Mouse (Mus musculus) forebrain, embryonic 16.5 days (tissue): ENCODE measurements around the gene Slc15a5. TPM values are rescaled to one million over a fixed set of nuclear protein-coding genes. Genes with fewer than 3 reads are reported as not detected.

Experiments used
- polyA plus RNA-seq: library from polyadenylated mRNA; unstranded; fragments of >200 nt; fragmentation: Nextera tagmentation; extraction: Ambion mirVana; gene quantifications from 2 replicates; pipeline ENCODE4 v1.2.1, GENCODE M21; 2015

Gene Slc15a5
- polyA plus RNA-seq, 1 experiment from 2014 or later, result 0.39 TPM

Other genes starting within 250 kb of the Slc15a5 start
- 29.0 and 29.2 TPM in 2 replicates for gene Mgst1, start 60.4 kb upstream of the Slc15a5 start, polyA plus RNA-seq